Mouse (Mus musculus): Measurements from ENCODE around the gene Sim1. TPM values are rescaled to one million over a fixed set of nuclear protein-coding genes. Genes with fewer than 3 reads are reported as not detected.

Gene Sim1
- polyA plus RNA-seq, 1 experiment from 2014 or later = 4.8 TPM

- Histone ChIP-seq H3K4me2 (ENCODE audit: low read depth, low read length, severe bottlenecking) (peak overlapping the region; percentile 38), H3K4me3 (ENCODE audit: low read depth, low read length) (peak overlapping the region; percentile 17), H3K9ac (ENCODE audit: low read length) (no peak overlapping the region), H3K9me3 (ENCODE audit: control insufficient read depth, low read length) (no peaks in the 10 kb centered on the region), H3K4me1 (replicated peaks; ENCODE audit: control insufficient read depth, insufficient read depth, low read length) (peaks cover 3% of the 10 kb centered on the region; the same call in 1 of the 2 replicates), H3K27me3 (ENCODE audit: control insufficient read depth, insufficient read depth, low read length) (peaks cover 69% of the 10 kb centered on the region), H3K27ac (ENCODE audit: low read depth, low read length) (no peak overlapping the region), H3K36me3 (ENCODE audit: control insufficient read depth, insufficient read depth, low read length) (no peaks in the 10 kb centered on the region)
- ATAC-seq (replicated peaks; ENCODE audit: low FRiP score) (peak; percentile 62), DNase-seq (ENCODE audit: low spot score) (peak; percentile 64)
- 0% methylated on average over 16 of the region's 16 CpGs for WGBS
Observed at GRCm38 (mm10) chr10:50910400-50910799, 15.8 kb downstream of the Sim1 start.

- DNase-seq (ENCODE audit: low spot score) (peak; percentile 55), ATAC-seq (replicated peaks; ENCODE audit: low FRiP score) (peak; percentile 89)
- H3K4me2 ChIP-seq (ENCODE audit: low read depth, low read length, severe bottlenecking) = peak overlapping the region; percentile 38
- H3K9me3 ChIP-seq (ENCODE audit: control insufficient read depth, low read length) = no peaks in the 10 kb centered on the region
- H3K27me3 ChIP-seq (ENCODE audit: control insufficient read depth, insufficient read depth, low read length) = peaks cover 63% of the 10 kb centered on the region
- H3K9ac ChIP-seq (ENCODE audit: low read length) = no peak overlapping the region
- no peaks in the 10 kb centered on the region for H3K36me3 ChIP-seq (ENCODE audit: control insufficient read depth, insufficient read depth, low read length)
- peak overlapping the region; percentile 17 for H3K4me3 ChIP-seq (ENCODE audit: low read depth, low read length)
- H3K4me1 ChIP-seq (replicated peaks; ENCODE audit: control insufficient read depth, insufficient read depth, low read length) = peaks cover 3% of the 10 kb centered on the region; the same call in 1 of the 2 replicates
- 3% methylated on average over 12 of the region's 12 CpGs for WGBS
- no peak overlapping the region for H3K27ac ChIP-seq (ENCODE audit: low read depth, low read length)
Observed at GRCm38 (mm10) chr10:50910861-50911410, 16.4 kb downstream of the Sim1 start.

GRCm38 (mm10) chr10:50915607-50916006, 21.1 kb downstream of the Sim1 start:
- peaks cover 19% of the 10 kb centered on the region for H3K27me3 ChIP-seq (ENCODE audit: control insufficient read depth, insufficient read depth, low read length)
- H3K36me3 ChIP-seq (ENCODE audit: control insufficient read depth, insufficient read depth, low read length) = no peaks in the 10 kb centered on the region
- no peak for ATAC-seq (replicated peaks; ENCODE audit: low FRiP score)
- H3K9ac ChIP-seq (ENCODE audit: low read length) = no peak overlapping the region
- 42% methylated on average over 2 of the region's 2 CpGs for WGBS
- H3K27ac ChIP-seq (ENCODE audit: low read depth, low read length) = no peak overlapping the region
- H3K4me1 ChIP-seq (replicated peaks; ENCODE audit: control insufficient read depth, insufficient read depth, low read length) = peaks cover 3% of the 10 kb centered on the region; the same call in 1 of the 2 replicates
- no peak overlapping the region for H3K4me2 ChIP-seq (ENCODE audit: low read depth, low read length, severe bottlenecking)
- H3K4me3 ChIP-seq (ENCODE audit: low read depth, low read length) = no peak overlapping the region
- H3K9me3 ChIP-seq (ENCODE audit: control insufficient read depth, low read length) = no peaks in the 10 kb centered on the region
- DNase-seq (ENCODE audit: low spot score) = no peak

- Histone ChIP-seq H3K4me2 (ENCODE audit: low read depth, low read length, severe bottlenecking) (no peak overlapping the region), H3K4me1 (replicated peaks; ENCODE audit: control insufficient read depth, insufficient read depth, low read length) (no peaks in the 10 kb centered on the region), H3K9ac (ENCODE audit: low read length) (no peak overlapping the region), H3K27me3 (ENCODE audit: control insufficient read depth, insufficient read depth, low read length) (no peaks in the 10 kb centered on the region), H3K27ac (ENCODE audit: low read depth, low read length) (no peak overlapping the region), H3K9me3 (ENCODE audit: control insufficient read depth, low read length) (no peaks in the 10 kb centered on the region), H3K36me3 (ENCODE audit: control insufficient read depth, insufficient read depth, low read length) (no peaks in the 10 kb centered on the region), H3K4me3 (ENCODE audit: low read depth, low read length) (no peak overlapping the region)
- 46% methylated on average over 5 of the region's 5 CpGs for WGBS
- no peak for DNase-seq (ENCODE audit: low spot score)
- no peak for ATAC-seq (replicated peaks; ENCODE audit: low FRiP score)
Observed at GRCm38 (mm10) chr10:50929281-50929680, 34.7 kb downstream of the Sim1 start.

- H3K9ac ChIP-seq (ENCODE audit: low read length) = no peak overlapping the region
- H3K27ac ChIP-seq (ENCODE audit: low read depth, low read length) = no peak overlapping the region
- DNase-seq (ENCODE audit: low spot score) (no peak), ATAC-seq (replicated peaks; ENCODE audit: low FRiP score) (no peak)
- H3K27me3 ChIP-seq (ENCODE audit: control insufficient read depth, insufficient read depth, low read length) = no peaks in the 10 kb centered on the region
- no peaks in the 10 kb centered on the region for H3K4me1 ChIP-seq (replicated peaks; ENCODE audit: control insufficient read depth, insufficient read depth, low read length)
- H3K36me3 ChIP-seq (ENCODE audit: control insufficient read depth, insufficient read depth, low read length) = no peaks in the 10 kb centered on the region
- no peak overlapping the region for H3K4me2 ChIP-seq (ENCODE audit: low read depth, low read length, severe bottlenecking)
- no peak overlapping the region for H3K4me3 ChIP-seq (ENCODE audit: low read depth, low read length)
- no peaks in the 10 kb centered on the region for H3K9me3 ChIP-seq (ENCODE audit: control insufficient read depth, low read length)
Observed at GRCm38 (mm10) chr10:50935673-50936072, 41.1 kb downstream of the Sim1 start.

- Histone ChIP-seq H3K4me2 (ENCODE audit: low read depth, low read length, severe bottlenecking) (no peak overlapping the region), H3K9ac (ENCODE audit: low read length) (no peak overlapping the region), H3K27ac (ENCODE audit: low read depth, low read length) (no peak overlapping the region), H3K27me3 (ENCODE audit: control insufficient read depth, insufficient read depth, low read length) (no peaks in the 10 kb centered on the region), H3K9me3 (ENCODE audit: control insufficient read depth, low read length) (no peaks in the 10 kb centered on the region), H3K4me1 (replicated peaks; ENCODE audit: control insufficient read depth, insufficient read depth, low read length) (no peaks in the 10 kb centered on the region), H3K4me3 (ENCODE audit: low read depth, low read length) (no peak overlapping the region), H3K36me3 (ENCODE audit: control insufficient read depth, insufficient read depth, low read length) (no peaks in the 10 kb centered on the region)
- ATAC-seq (replicated peaks; ENCODE audit: low FRiP score) (no peak), DNase-seq (ENCODE audit: low spot score) (no peak)
- WGBS = 74% methylated on average over 1 of the region's 1 CpGs
Observed at GRCm38 (mm10) chr10:50973625-50974024, 79.1 kb downstream of the Sim1 start.

GRCm38 (mm10) chr10:50981849-50982248, 87.3 kb downstream of the Sim1 start:
- DNase-seq (ENCODE audit: low spot score) (no peak), ATAC-seq (replicated peaks; ENCODE audit: low FRiP score) (no peak)
- no peak overlapping the region for H3K4me3 ChIP-seq (ENCODE audit: low read depth, low read length)
- H3K9me3 ChIP-seq (ENCODE audit: control insufficient read depth, low read length) = no peaks in the 10 kb centered on the region
- no peak overlapping the region for H3K9ac ChIP-seq (ENCODE audit: low read length)
- no peaks in the 10 kb centered on the region for H3K4me1 ChIP-seq (replicated peaks; ENCODE audit: control insufficient read depth, insufficient read depth, low read length)
- no peak overlapping the region for H3K4me2 ChIP-seq (ENCODE audit: low read depth, low read length, severe bottlenecking)
- H3K27me3 ChIP-seq (ENCODE audit: control insufficient read depth, insufficient read depth, low read length) = no peaks in the 10 kb centered on the region
- 85% methylated on average over 3 of the region's 3 CpGs for WGBS
- no peaks in the 10 kb centered on the region for H3K36me3 ChIP-seq (ENCODE audit: control insufficient read depth, insufficient read depth, low read length)
- H3K27ac ChIP-seq (ENCODE audit: low read depth, low read length) = no peak overlapping the region

- no peaks in the 10 kb centered on the region for H3K4me1 ChIP-seq (replicated peaks; ENCODE audit: control insufficient read depth, insufficient read depth, low read length)
- no peaks in the 10 kb centered on the region for H3K36me3 ChIP-seq (ENCODE audit: control insufficient read depth, insufficient read depth, low read length)
- H3K4me2 ChIP-seq (ENCODE audit: low read depth, low read length, severe bottlenecking) = no peak overlapping the region
- no peak overlapping the region for H3K9ac ChIP-seq (ENCODE audit: low read length)
- ATAC-seq (replicated peaks; ENCODE audit: low FRiP score) = no peak
- H3K9me3 ChIP-seq (ENCODE audit: control insufficient read depth, low read length) = no peaks in the 10 kb centered on the region
- H3K4me3 ChIP-seq (ENCODE audit: low read depth, low read length) = no peak overlapping the region
- no peaks in the 10 kb centered on the region for H3K27me3 ChIP-seq (ENCODE audit: control insufficient read depth, insufficient read depth, low read length)
- no peak overlapping the region for H3K27ac ChIP-seq (ENCODE audit: low read depth, low read length)
- WGBS = 94% methylated on average over 4 of the region's 4 CpGs
- no peak for DNase-seq (ENCODE audit: low spot score)
Observed at GRCm38 (mm10) chr10:50983620-50984019, 89.1 kb downstream of the Sim1 start.

GRCm38 (mm10) chr10:51007798-51008197, 113.2 kb downstream of the Sim1 start:
- Histone ChIP-seq H3K36me3 (ENCODE audit: control insufficient read depth, insufficient read depth, low read length) (no peaks in the 10 kb centered on the region), H3K4me1 (replicated peaks; ENCODE audit: control insufficient read depth, insufficient read depth, low read length) (0 out of 2 replicates have a peak, but pooled peaks cover 4% of the 10 kb centered on the region), H3K27ac (ENCODE audit: low read depth, low read length) (no peak overlapping the region), H3K4me3 (ENCODE audit: low read depth, low read length) (no peak overlapping the region), H3K27me3 (ENCODE audit: control insufficient read depth, insufficient read depth, low read length) (peaks cover 4% of the 10 kb centered on the region; the same call in 1 of the 2 replicates), H3K4me2 (ENCODE audit: low read depth, low read length, severe bottlenecking) (no peak overlapping the region), H3K9me3 (ENCODE audit: control insufficient read depth, low read length) (no peaks in the 10 kb centered on the region), H3K9ac (ENCODE audit: low read length) (no peak overlapping the region)
- DNase-seq (ENCODE audit: low spot score) (no peak), ATAC-seq (replicated peaks; ENCODE audit: low FRiP score) (no peak)
- 35% methylated on average over 3 of the region's 3 CpGs for WGBS

Measured in forebrain, embryonic 11.5 days (tissue).